Mouse (Mus musculus) forebrain, embryonic 15.5 days (tissue): Measurements from ENCODE around the gene Mgat5b. TPM values are rescaled to one million over a fixed set of nuclear protein-coding genes. Genes with fewer than 3 reads are reported as not detected.

Experiments
- ATAC-seq: fragments of 200-750 bp; cut with Nextera tagmentation; replicated peaks from 2 replicates; pipeline ENCODE4 v1.8.0; 2017; ENCODE audit warnings: mild to moderate bottlenecking, moderate TSS enrichment, moderate library complexity
- H3K27ac ChIP-seq: fragments of 300-500 bp; sonication (generic); replicated peaks from 2 replicates; pipeline ENCODE4 v1.5.1; 2015; ENCODE audit warnings: mild to moderate bottlenecking, inconsistent platforms
- H3K27me3 ChIP-seq: fragments of 300-500 bp; sonication (generic); 2 replicates; pipeline ENCODE4 v1.6.1; 2015; ENCODE audit warnings: inconsistent platforms
- H3K36me3 ChIP-seq: fragments of 300-500 bp; sonication (generic); 2 replicates; pipeline ENCODE4 v1.6.1; 2015; ENCODE audit warnings: mild to moderate bottlenecking, inconsistent platforms
- H3K4me1 ChIP-seq: fragments of 300-500 bp; sonication (generic); 2 replicates; pipeline ENCODE4 v1.6.1; 2015; ENCODE audit warnings: inconsistent platforms
- H3K4me2 ChIP-seq: fragments of 300-500 bp; sonication (generic); replicated peaks from 2 replicates; pipeline ENCODE4 v1.6.1; 2015; ENCODE audit warnings: mild to moderate bottlenecking, inconsistent platforms
- H3K4me3 ChIP-seq: fragments of 300-500 bp; sonication (generic); 2 replicates; pipeline ENCODE4 v1.5.1; 2015; ENCODE audit warnings: mild to moderate bottlenecking, inconsistent platforms
- H3K9ac ChIP-seq: fragments of 300-500 bp; sonication (generic); replicated peaks from 2 replicates; pipeline ENCODE4 v1.6.1; 2015; ENCODE audit warnings: mild to moderate bottlenecking, inconsistent platforms
- H3K9me3 ChIP-seq: fragments of 300-500 bp; sonication (generic); 2 replicates; pipeline ENCODE4 v1.6.1; 2016; ENCODE audit warnings: inconsistent platforms
- WGBS: fragments of 180-500 bp; shearing (Covaris S2); methylation state at CpG from one replicate; pipeline ENCODE4 v1.1.7; 2015; ENCODE audit warnings: mixed read lengths; 5-methylcytosine and 5-hydroxymethylcytosine counted together
- polyA plus RNA-seq: library from polyadenylated mRNA; unstranded; fragments of >200 nt; fragmentation: Nextera tagmentation; extraction: Ambion mirVana; gene quantifications from 2 replicates; pipeline ENCODE4 v1.2.1, GENCODE M21; 2015

Gene Mgat5b
- polyA plus RNA-seq, 1 experiment from 2014 or later: 32.0 TPM

DNA sequence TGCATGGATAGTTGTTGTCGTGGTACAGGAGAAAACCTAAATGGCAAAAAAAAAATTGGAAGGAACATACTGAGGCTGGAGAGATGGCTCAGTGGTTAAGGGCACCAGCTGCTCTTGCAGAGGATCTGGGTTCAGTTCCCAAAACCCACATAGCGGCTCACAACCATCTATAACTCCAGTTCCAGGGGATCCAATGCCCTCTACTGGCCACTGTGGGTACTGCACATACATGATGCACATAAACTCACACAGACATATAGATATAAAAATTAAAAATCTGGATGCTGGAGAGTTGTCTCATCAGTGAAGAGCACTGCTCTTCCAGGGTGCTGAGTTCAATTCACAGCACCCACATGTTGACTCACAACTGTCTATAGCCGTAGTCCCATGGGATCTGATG, 104.9 kb downstream of the Mgat5b start:
- no peak overlapping the region for H3K27ac ChIP-seq
- no peak overlapping the region for H3K9ac ChIP-seq
- H3K4me3 ChIP-seq: no peak overlapping the region
- peaks cover 6% of the 10 kb centered on the region for H3K4me1 ChIP-seq
- WGBS: 96% methylated on average over 3 of the region's 3 CpGs
- no peaks in the 10 kb centered on the region for H3K27me3 ChIP-seq
- H3K36me3 ChIP-seq: no peaks in the 10 kb centered on the region
- H3K9me3 ChIP-seq: no peaks in the 10 kb centered on the region
- H3K4me2 ChIP-seq: no peak overlapping the region
- ATAC-seq: no peak

DNA sequence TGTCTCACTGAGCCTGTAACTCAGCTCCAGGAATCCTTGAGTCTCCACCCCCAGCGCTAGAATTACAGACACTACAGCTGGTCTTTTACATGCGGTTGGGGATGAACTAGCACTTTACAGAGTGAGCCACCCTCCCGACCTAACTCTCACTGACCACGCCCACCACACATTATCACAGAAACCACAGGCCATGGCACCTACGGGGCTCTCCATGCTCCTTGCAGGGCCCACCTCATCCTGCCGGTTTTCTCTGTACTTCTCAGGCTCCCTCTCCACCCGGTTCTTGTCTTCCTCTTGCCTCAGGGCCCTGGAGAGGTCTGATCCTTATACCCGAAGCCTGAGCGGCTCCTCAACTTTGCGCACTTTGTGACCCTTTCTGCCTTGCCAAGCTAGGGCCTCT, 109.0 kb downstream of the Mgat5b start:
- no peak overlapping the region for H3K9ac ChIP-seq
- no peaks in the 10 kb centered on the region for H3K27me3 ChIP-seq
- WGBS: 64% methylated on average over 10 of the region's 10 CpGs
- peaks cover 38% of the 10 kb centered on the region for H3K4me1 ChIP-seq
- H3K4me3 ChIP-seq: no peak overlapping the region
- no peaks in the 10 kb centered on the region for H3K36me3 ChIP-seq
- no peak overlapping the region for H3K27ac ChIP-seq
- H3K9me3 ChIP-seq: no peaks in the 10 kb centered on the region
- H3K4me2 ChIP-seq: no peak overlapping the region
- no peak for ATAC-seq

GRCm38 (mm10) chr11:117028861-117029568, 110.4 kb downstream of the Mgat5b start:
- H3K4me2 ChIP-seq: no peak overlapping the region
- 26% methylated on average over 19 of the region's 19 CpGs for WGBS

DNA sequence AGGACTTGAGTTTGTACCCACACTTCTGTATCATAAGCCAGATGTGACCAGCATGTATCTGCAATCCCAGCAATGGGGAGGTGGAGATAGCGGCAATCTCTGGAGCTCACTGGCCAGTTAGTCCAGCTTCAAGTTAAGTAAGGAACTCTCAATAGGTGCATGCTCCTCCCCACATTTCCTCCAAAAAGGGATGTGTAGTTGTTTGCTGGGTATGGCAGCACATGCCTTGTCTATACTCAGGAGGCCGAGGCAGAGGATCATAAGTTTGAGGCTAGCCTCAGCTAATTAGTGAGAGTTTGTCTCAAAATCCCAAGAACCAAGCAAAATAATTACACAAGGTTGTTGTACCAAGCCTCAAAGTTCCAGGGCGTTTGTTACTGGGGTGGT, 110.9 kb downstream of the Mgat5b start:
- H3K36me3 ChIP-seq: no peaks in the 10 kb centered on the region
- no peak for ATAC-seq
- 89% methylated on average over 3 of the region's 3 CpGs for WGBS
- H3K27ac ChIP-seq: peak overlapping the region; percentile 77
- peaks cover 38% of the 10 kb centered on the region for H3K4me1 ChIP-seq
- no peak overlapping the region for H3K4me3 ChIP-seq
- no peaks in the 10 kb centered on the region for H3K27me3 ChIP-seq
- H3K9me3 ChIP-seq: no peaks in the 10 kb centered on the region
- H3K4me2 ChIP-seq: no peak overlapping the region
- no peak overlapping the region for H3K9ac ChIP-seq

More at GRCm38 (mm10) chr11:117028861-117029568, 110.4 kb downstream of the Mgat5b start:
- ATAC-seq: peak; percentile 72
- H3K27ac ChIP-seq: peak overlapping the region; percentile 77
- H3K9me3 ChIP-seq: no peaks in the 10 kb centered on the region
- H3K4me1 ChIP-seq: peaks cover 38% of the 10 kb centered on the region
- H3K36me3 ChIP-seq: no peaks in the 10 kb centered on the region
- no peaks in the 10 kb centered on the region for H3K27me3 ChIP-seq
- H3K4me3 ChIP-seq: no peak overlapping the region
- no peak overlapping the region for H3K9ac ChIP-seq

DNA sequence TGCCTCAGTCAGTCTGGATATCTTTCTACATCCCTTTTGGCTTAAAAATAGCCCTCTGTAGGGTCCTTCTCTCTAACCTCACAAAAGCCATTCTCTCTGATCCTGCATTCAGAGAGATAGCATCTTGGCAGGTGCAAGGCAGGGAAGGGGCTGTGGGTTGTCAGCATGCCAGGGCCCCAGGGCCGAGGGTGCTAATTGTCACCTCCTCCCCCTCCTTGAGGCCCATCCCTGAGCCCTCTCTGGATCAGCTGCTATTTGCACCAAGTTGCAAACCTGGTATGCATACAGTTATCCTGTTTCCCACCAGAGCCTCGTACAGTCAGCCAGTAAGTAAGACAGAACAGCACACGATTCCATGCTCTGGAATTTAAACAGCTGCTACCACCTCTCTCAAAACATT, 111.4 kb downstream of the Mgat5b start:
- Histone ChIP-seq H3K36me3 (no peaks in the 10 kb centered on the region), H3K4me3 (no peak overlapping the region), H3K4me2 (no peak overlapping the region), H3K4me1 (peaks cover 38% of the 10 kb centered on the region), H3K27ac (peak overlapping the region; percentile 77), H3K27me3 (no peaks in the 10 kb centered on the region), H3K9ac (no peak overlapping the region), H3K9me3 (no peaks in the 10 kb centered on the region)
- ATAC-seq: no peak
- WGBS: 17% methylated on average over 3 of the region's 3 CpGs

GRCm38 (mm10) chr11:117030471-117031101, 111.9 kb downstream of the Mgat5b start:
- WGBS: 48% methylated on average over 8 of the region's 8 CpGs
- no peaks in the 10 kb centered on the region for H3K27me3 ChIP-seq
- H3K36me3 ChIP-seq: no peaks in the 10 kb centered on the region
- H3K4me3 ChIP-seq: no peak overlapping the region
- ATAC-seq: no peak
- peak overlapping the region; percentile 77 for H3K27ac ChIP-seq
- H3K9ac ChIP-seq: no peak overlapping the region
- no peaks in the 10 kb centered on the region for H3K9me3 ChIP-seq
- no peak overlapping the region for H3K4me2 ChIP-seq
- peaks cover 38% of the 10 kb centered on the region for H3K4me1 ChIP-seq

- 21% methylated on average over 4 of the region's 4 CpGs for WGBS
- Histone ChIP-seq H3K4me1 (peaks cover 38% of the 10 kb centered on the region), H3K36me3 (no peaks in the 10 kb centered on the region), H3K9ac (no peak overlapping the region), H3K4me3 (no peak overlapping the region), H3K4me2 (no peak overlapping the region), H3K27ac (peak overlapping the region; percentile 77; the same call in 1 of the 2 replicates), H3K9me3 (no peaks in the 10 kb centered on the region), H3K27me3 (no peaks in the 10 kb centered on the region)
- ATAC-seq: no peak
These were observed 112.6 kb downstream of the Mgat5b start for GRCm38 (mm10) chr11:117031249-117031648.

- Histone ChIP-seq H3K9ac (no peak overlapping the region), H3K4me1 (peaks cover 13% of the 10 kb centered on the region), H3K36me3 (no peaks in the 10 kb centered on the region), H3K4me3 (no peak overlapping the region), H3K4me2 (no peak overlapping the region), H3K27ac (no peak overlapping the region), H3K27me3 (no peaks in the 10 kb centered on the region), H3K9me3 (no peaks in the 10 kb centered on the region)
- WGBS: 25% methylated on average over 11 of the region's 11 CpGs
- ATAC-seq: no peak
These were observed 117.1 kb downstream of the Mgat5b start for GRCm38 (mm10) chr11:117035661-117036336.

Other genes starting within 250 kb of the Mgat5b start
- not detected in 2 replicates for gene St6galnac1, start 143.4 kb upstream of the Mgat5b start, polyA plus RNA-seq
- 7.6 and 10.7 TPM in 2 replicates for gene Mxra7, start 90.8 kb upstream of the Mgat5b start, polyA plus RNA-seq
- 81.9 and 87.5 TPM in 2 replicates for gene Mettl23, start 75.6 kb upstream of the Mgat5b start, polyA plus RNA-seq
- gene Jmjd6, start 75.4 kb upstream of the Mgat5b start, polyA plus RNA-seq: 76.7 and 78.5 TPM in 2 replicates
- 49.8 and 54.9 TPM in 2 replicates for gene Mfsd11, start 66.4 kb upstream of the Mgat5b start, polyA plus RNA-seq
- 637 and 680 TPM in 2 replicates for gene Srsf2, start 65.8 kb upstream of the Mgat5b start, polyA plus RNA-seq
- 69.4 and 76.8 TPM in 2 replicates for gene Sec14l1, start 196.3 kb downstream of the Mgat5b start, polyA plus RNA-seq